Mouse (Mus musculus): ENCODE data around the gene Pcsk1n. TPM values are rescaled to one million over a fixed set of nuclear protein-coding genes. Genes with fewer than 3 reads are reported as not detected.

The Pcsk1n gene
- polyA plus RNA-seq, 1 experiment: 0.16 TPM

GRCm38 (mm10) chrX:7967596-7968201 lies 48.1 kb downstream of the Pcsk1n start:
- Histone ChIP-seq H3K36me3 (ENCODE audit: control insufficient read depth, insufficient read depth, low read length) (no peaks in the 10 kb centered on the region), H3K4me1 (ENCODE audit: control insufficient read depth, insufficient read depth, insufficient read length) (peaks cover 6% of the 10 kb centered on the region; the same call in 1 of the 2 replicates), H3K27me3 (ENCODE audit: control insufficient read depth, insufficient read depth, low read length) (no peaks in the 10 kb centered on the region), H3K4me3 (ENCODE audit: extremely low read depth, insufficient read depth, insufficient read length) (no peak overlapping the region), H3K27ac (ENCODE audit: insufficient read depth, low read length) (peak overlapping the region; percentile 35; the same call in 1 of the 2 replicates)
- 63% methylated on average over 9 of the region's 9 CpGs for WGBS
- no peak for TF ChIP-seq POLR2A (IDR thresholded peaks at IDR 0.05; ENCODE audit: low read depth, low read length)
- TF ChIP-seq CTCF (IDR thresholded peaks at IDR 0.05; ENCODE audit: extremely low read depth, insufficient read depth, insufficient read length, insufficient replicate concordance): no peak
- no peak for DNase-seq (ENCODE audit: low read depth in 1 of 2, low spot score in 2 of 2)

DNA sequence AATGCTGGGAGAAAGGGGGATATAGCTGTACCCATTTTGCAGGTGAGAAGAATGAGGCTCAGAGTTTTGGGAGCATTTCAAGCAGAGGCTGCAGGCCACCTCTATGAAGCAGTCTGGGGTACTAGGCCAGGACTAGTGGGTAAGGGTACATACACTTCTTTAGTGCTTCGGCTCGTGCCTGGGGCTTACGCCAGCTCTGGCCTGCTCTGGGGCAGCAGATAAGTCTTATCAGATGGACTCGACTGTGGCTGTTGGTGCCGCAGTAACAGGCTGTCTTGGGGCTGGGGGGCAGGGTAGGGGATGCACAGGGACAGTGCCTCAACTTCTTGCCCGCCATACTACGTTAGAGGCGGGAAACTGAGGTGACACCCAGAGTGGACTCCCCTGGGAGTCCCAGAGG lies 48.6 kb downstream of the Pcsk1n start:
- TF ChIP-seq CTCF (IDR thresholded peaks at IDR 0.05; ENCODE audit: extremely low read depth, insufficient read depth, insufficient read length, insufficient replicate concordance) (no peak), POLR2A (IDR thresholded peaks at IDR 0.05; ENCODE audit: low read depth, low read length) (no peak)
- no peak for DNase-seq (ENCODE audit: low read depth in 1 of 2, low spot score in 2 of 2)
- no peaks in the 10 kb centered on the region for H3K36me3 ChIP-seq (ENCODE audit: control insufficient read depth, insufficient read depth, low read length)
- peak overlapping the region; percentile 35; the same call in 1 of the 2 replicates for H3K27ac ChIP-seq (ENCODE audit: insufficient read depth, low read length)
- 76% methylated on average over 8 of the region's 8 CpGs for WGBS
- no peak overlapping the region for H3K4me3 ChIP-seq (ENCODE audit: extremely low read depth, insufficient read depth, insufficient read length)
- H3K4me1 ChIP-seq (ENCODE audit: control insufficient read depth, insufficient read depth, insufficient read length): peaks cover 6% of the 10 kb centered on the region; the same call in 1 of the 2 replicates
- H3K27me3 ChIP-seq (ENCODE audit: control insufficient read depth, insufficient read depth, low read length): no peaks in the 10 kb centered on the region

- 87% methylated on average over 3 of the region's 3 CpGs for whole genome bisulfite sequencing
- no peak overlapping the region for H3K4me3 ChIP-seq (ENCODE audit: extremely low read depth, insufficient read depth, insufficient read length)
- H3K27ac ChIP-seq (ENCODE audit: insufficient read depth, low read length): no peak overlapping the region
- no peaks in the 10 kb centered on the region for H3K27me3 ChIP-seq (ENCODE audit: control insufficient read depth, insufficient read depth, low read length)
- no peaks in the 10 kb centered on the region for H3K36me3 ChIP-seq (ENCODE audit: control insufficient read depth, insufficient read depth, low read length)
- peaks cover 2% of the 10 kb centered on the region; the same call in 1 of the 2 replicates for H3K4me1 ChIP-seq (ENCODE audit: control insufficient read depth, insufficient read depth, insufficient read length)
- DNase-seq (ENCODE audit: low read depth in 1 of 2, low spot score in 2 of 2): no peak
- TF ChIP-seq POLR2A (IDR thresholded peaks at IDR 0.05; ENCODE audit: low read depth, low read length) (no peak), CTCF (IDR thresholded peaks at IDR 0.05; ENCODE audit: extremely low read depth, insufficient read depth, insufficient read length, insufficient replicate concordance) (no peak)
Measured at GRCm38 (mm10) chrX:7968899-7969298, 49.3 kb downstream of the Pcsk1n start.

GRCm38 (mm10) chrX:7971292-7971691 lies 51.7 kb downstream of the Pcsk1n start:
- no peak for DNase-seq (ENCODE audit: low read depth in 1 of 2, low spot score in 2 of 2)
- H3K27me3 ChIP-seq (ENCODE audit: control insufficient read depth, insufficient read depth, low read length): no peaks in the 10 kb centered on the region
- TF ChIP-seq POLR2A (IDR thresholded peaks at IDR 0.05; ENCODE audit: low read depth, low read length) (no peak), CTCF (IDR thresholded peaks at IDR 0.05; ENCODE audit: extremely low read depth, insufficient read depth, insufficient read length, insufficient replicate concordance) (no peak)
- H3K4me1 ChIP-seq (ENCODE audit: control insufficient read depth, insufficient read depth, insufficient read length): no peaks in the 10 kb centered on the region
- H3K36me3 ChIP-seq (ENCODE audit: control insufficient read depth, insufficient read depth, low read length): no peaks in the 10 kb centered on the region
- H3K4me3 ChIP-seq (ENCODE audit: extremely low read depth, insufficient read depth, insufficient read length): no peak overlapping the region
- no peak overlapping the region for H3K27ac ChIP-seq (ENCODE audit: insufficient read depth, low read length)
- 70% methylated on average over 4 of the region's 4 CpGs for WGBS

Other genes with a start within 250 kb of the Pcsk1n start
- 88.2 and 90.0 TPM in 2 replicates for gene Plp2, start 248.4 kb upstream of the Pcsk1n start, polyA plus RNA-seq (2012; rRNA removed)
- 0.29 and 0.52 TPM in 2 replicates for gene Magix, start 238.6 kb upstream of the Pcsk1n start, polyA plus RNA-seq (2012; rRNA removed)
- 6.1 and 6.2 TPM in 2 replicates for gene Gpkow, start 222.7 kb upstream of the Pcsk1n start, polyA plus RNA-seq (2012; rRNA removed)
- gene Wdr45, start 205.5 kb upstream of the Pcsk1n start, polyA plus RNA-seq (2012; rRNA removed): 38.4 and 41.7 TPM in 2 replicates
- gene Gm45208, start 197.6 kb upstream of the Pcsk1n start, polyA plus RNA-seq (2012; rRNA removed): 0.13 and 0.75 TPM in 2 replicates
- gene Praf2, start 191.4 kb upstream of the Pcsk1n start, polyA plus RNA-seq (2012; rRNA removed): 26.0 and 33.7 TPM in 2 replicates
- gene Ccdc120, start 168.9 kb upstream of the Pcsk1n start, polyA plus RNA-seq (2012; rRNA removed): 1.6 and 1.7 TPM in 2 replicates
- 23.3 and 24.6 TPM in 2 replicates for gene Tfe3, start 157.3 kb upstream of the Pcsk1n start, polyA plus RNA-seq (2012; rRNA removed)
- gene Gripap1, start 130.1 kb upstream of the Pcsk1n start, polyA plus RNA-seq (2012; rRNA removed): 53.3 and 53.9 TPM in 2 replicates
- gene Kcnd1, start 97.5 kb upstream of the Pcsk1n start, polyA plus RNA-seq (2012; rRNA removed): 1.4 and 1.6 TPM in 2 replicates
- 54.8 and 61.6 TPM in 2 replicates for gene Otud5, start 78.5 kb upstream of the Pcsk1n start, polyA plus RNA-seq (2012; rRNA removed)
- 40.1 and 75.0 TPM in 2 replicates for gene Pim2, start 41.6 kb upstream of the Pcsk1n start, polyA plus RNA-seq (2012; rRNA removed)
- 34.7 and 49.5 TPM in 2 replicates for gene Slc35a2, start 35.8 kb upstream of the Pcsk1n start, polyA plus RNA-seq (2012; rRNA removed)
- gene Pqbp1, start 20.6 kb upstream of the Pcsk1n start, polyA plus RNA-seq (2012; rRNA removed): 79.1 and 83.1 TPM in 2 replicates
- gene Timm17b, start 20.5 kb upstream of the Pcsk1n start, polyA plus RNA-seq (2012; rRNA removed): 36.2 and 39.2 TPM in 2 replicates
- not detected in 2 replicates for gene Gm10491, start 12.0 kb upstream of the Pcsk1n start, polyA plus RNA-seq (2012; rRNA removed)
- gene Gm10490, start 10.3 kb upstream of the Pcsk1n start, polyA plus RNA-seq (2012; rRNA removed): not detected in 2 replicates
- not detected in 2 replicates for gene Eras, start 8.8 kb downstream of the Pcsk1n start, polyA plus RNA-seq (2012; rRNA removed)
- 16.9 and 17.2 TPM in 2 replicates for gene Hdac6, start 28.1 kb downstream of the Pcsk1n start, polyA plus RNA-seq (2012; rRNA removed)
- 25.7 and 32.0 TPM in 2 replicates for gene Gata1, start 58.2 kb downstream of the Pcsk1n start, polyA plus RNA-seq (2012; rRNA removed)
- not detected in 2 replicates for gene Glod5, start 98.7 kb downstream of the Pcsk1n start, polyA plus RNA-seq (2012; rRNA removed)
- 14.1 and 17.4 TPM in 2 replicates for gene Suv39h1, start 154.9 kb downstream of the Pcsk1n start, polyA plus RNA-seq (2012; rRNA removed)
- 52.2 and 65.4 TPM in 2 replicates for gene Was, start 170.7 kb downstream of the Pcsk1n start, polyA plus RNA-seq (2012; rRNA removed)
- 64.1 and 85.8 TPM in 2 replicates for gene Wdr13, start 213.1 kb downstream of the Pcsk1n start, polyA plus RNA-seq (2012; rRNA removed)
- 89.2 and 95.6 TPM in 2 replicates for gene Rbm3, start 226.1 kb downstream of the Pcsk1n start, polyA plus RNA-seq (2012; rRNA removed)

Data from spleen, adult 2 months (tissue).